Mouse (Mus musculus) c-Kit-positive CD71-positive TER-119-negative erythroid progenitor cells, embryonic 14.5 days (primary cell): ENCODE data around the gene Dcaf17.

Source experiments
- DNase-seq: peaks from one replicate; pipeline ENCODE4 v3.0.0-alpha.2; 2013; ENCODE audit warnings: low read depth

Dcaf17 gene

GRCm38 (mm10) chr2:71054716-71055115 is 412 bp upstream of the Dcaf17 start:
- DNase-seq = no peak

- no peak for DNase-seq
Observed at GRCm38 (mm10) chr2:71056115-71056835, 1.1 kb downstream of the Dcaf17 start.

GRCm38 (mm10) chr2:71071601-71072000 is 16.5 kb downstream of the Dcaf17 start:
- no peak for DNase-seq

GRCm38 (mm10) chr2:71073330-71073729 is 18.2 kb downstream of the Dcaf17 start:
- no peak for DNase-seq

GRCm38 (mm10) chr2:71073828-71074227 is 18.7 kb downstream of the Dcaf17 start:
- DNase-seq = peak; percentile 50

GRCm38 (mm10) chr2:71082416-71082815 is 27.3 kb downstream of the Dcaf17 start:
- DNase-seq = no peak

- DNase-seq = no peak
Observed at GRCm38 (mm10) chr2:71083454-71084193, 28.5 kb downstream of the Dcaf17 start.

GRCm38 (mm10) chr2:71089766-71090165 is 34.6 kb downstream of the Dcaf17 start:
- no peak for DNase-seq

- DNase-seq = peak; percentile 54
Observed at GRCm38 (mm10) chr2:71090660-71091445, 35.7 kb downstream of the Dcaf17 start.

GRCm38 (mm10) chr2:71096170-71096569 is 41.0 kb downstream of the Dcaf17 start:
- DNase-seq = peak; percentile 78

- DNase-seq = no peak
Observed at GRCm38 (mm10) chr2:71102621-71103291, 47.6 kb downstream of the Dcaf17 start.

GRCm38 (mm10) chr2:71103292-71103680 is 48.2 kb downstream of the Dcaf17 start:
- no peak for DNase-seq

- DNase-seq = no peak
Observed at GRCm38 (mm10) chr2:71104696-71105095, 49.6 kb downstream of the Dcaf17 start.

- DNase-seq = no peak
Observed at GRCm38 (mm10) chr2:71105469-71106215, 50.5 kb downstream of the Dcaf17 start.

GRCm38 (mm10) chr2:71107225-71107624 is 52.1 kb downstream of the Dcaf17 start:
- no peak for DNase-seq

GRCm38 (mm10) chr2:71108541-71108940 is 53.4 kb downstream of the Dcaf17 start:
- no peak for DNase-seq

GRCm38 (mm10) chr2:71113489-71114171 is 58.5 kb downstream of the Dcaf17 start:
- no peak for DNase-seq

- peak; percentile 17 for DNase-seq
Observed at GRCm38 (mm10) chr2:71116151-71116550, 61.0 kb downstream of the Dcaf17 start.

GRCm38 (mm10) chr2:71117797-71118708 is 62.9 kb downstream of the Dcaf17 start, which contains the start of gene Cybrd1:
Gene Cybrd1 (plus strand): TSS chr2:71117923.
- no peak for DNase-seq

GRCm38 (mm10) chr2:71120844-71121243 is 65.7 kb downstream of the Dcaf17 start:
- DNase-seq = no peak
